Mouse (Mus musculus) lung, embryonic 15.5 days (tissue): ENCODE measurements around the gene Itpripl1. TPM values are rescaled to one million over a fixed set of nuclear protein-coding genes. Genes with fewer than 3 reads are reported as not detected.
A peak's percentile ranks its signal among the peaks of the same experiment; 100 is the strongest.
"Not testable (repeated sequence)": the region's sequence is repeated elsewhere in the genome, so short reads cannot be mapped to it uniquely, and the experiment has no call there.

Experiments
- ATAC-seq: fragments of 200-750 bp; cut with Nextera tagmentation; 2 replicates; pipeline ENCODE4 v1.8.0; 2017; ENCODE audit warnings: moderate number of reproducible peaks, borderline replicate concordance; ENCODE audit not compliant: low FRiP score, low TSS enrichment; ENCODE audit errors: extremely low read depth
- H3K27ac ChIP-seq: fragments of 300-500 bp; sonication (generic); 2 replicates; pipeline ENCODE4 v1.5.1; 2015; ENCODE audit warnings: moderate library complexity, mild to moderate bottlenecking, inconsistent platforms
- H3K27me3 ChIP-seq: fragments of 300-500 bp; sonication (generic); 2 replicates; pipeline ENCODE4 v1.6.1; 2015; ENCODE audit warnings: inconsistent platforms
- H3K36me3 ChIP-seq: fragments of 300-500 bp; sonication (generic); 2 replicates; pipeline ENCODE4 v1.6.1; 2015; ENCODE audit warnings: inconsistent platforms
- H3K4me1 ChIP-seq: fragments of 300-500 bp; sonication (generic); 2 replicates; pipeline ENCODE4 v1.6.1; 2015; ENCODE audit warnings: inconsistent platforms
- H3K4me2 ChIP-seq: fragments of 300-500 bp; sonication (generic); 2 replicates; pipeline ENCODE4 v1.6.1; 2015; ENCODE audit warnings: inconsistent platforms, mild to moderate bottlenecking, moderate library complexity
- H3K4me3 ChIP-seq: fragments of 300-500 bp; sonication (generic); 2 replicates; pipeline ENCODE4 v1.5.1; 2015; ENCODE audit warnings: mild to moderate bottlenecking, inconsistent platforms
- H3K9ac ChIP-seq: fragments of 300-500 bp; sonication (generic); 2 replicates; pipeline ENCODE4 v1.6.1; 2015; ENCODE audit warnings: inconsistent platforms
- H3K9me3 ChIP-seq: fragments of 300-500 bp; sonication (generic); 2 replicates; pipeline ENCODE4 v1.6.1; 2016; ENCODE audit warnings: inconsistent platforms
- WGBS: fragments of 180-500 bp; shearing (Covaris S2); methylation state at CpG from one replicate; pipeline ENCODE4 v1.1.7; 2015; 5-methylcytosine and 5-hydroxymethylcytosine counted together
- polyA plus RNA-seq: library from polyadenylated mRNA; unstranded; fragments of >200 nt; fragmentation: Nextera tagmentation; extraction: Ambion mirVana; gene quantifications from 2 replicates; pipeline ENCODE4 v1.2.1, GENCODE M21; 2015

Gene Itpripl1
- polyA plus RNA-seq = 28.5 and 29.5 TPM in 2 replicates

DNA sequence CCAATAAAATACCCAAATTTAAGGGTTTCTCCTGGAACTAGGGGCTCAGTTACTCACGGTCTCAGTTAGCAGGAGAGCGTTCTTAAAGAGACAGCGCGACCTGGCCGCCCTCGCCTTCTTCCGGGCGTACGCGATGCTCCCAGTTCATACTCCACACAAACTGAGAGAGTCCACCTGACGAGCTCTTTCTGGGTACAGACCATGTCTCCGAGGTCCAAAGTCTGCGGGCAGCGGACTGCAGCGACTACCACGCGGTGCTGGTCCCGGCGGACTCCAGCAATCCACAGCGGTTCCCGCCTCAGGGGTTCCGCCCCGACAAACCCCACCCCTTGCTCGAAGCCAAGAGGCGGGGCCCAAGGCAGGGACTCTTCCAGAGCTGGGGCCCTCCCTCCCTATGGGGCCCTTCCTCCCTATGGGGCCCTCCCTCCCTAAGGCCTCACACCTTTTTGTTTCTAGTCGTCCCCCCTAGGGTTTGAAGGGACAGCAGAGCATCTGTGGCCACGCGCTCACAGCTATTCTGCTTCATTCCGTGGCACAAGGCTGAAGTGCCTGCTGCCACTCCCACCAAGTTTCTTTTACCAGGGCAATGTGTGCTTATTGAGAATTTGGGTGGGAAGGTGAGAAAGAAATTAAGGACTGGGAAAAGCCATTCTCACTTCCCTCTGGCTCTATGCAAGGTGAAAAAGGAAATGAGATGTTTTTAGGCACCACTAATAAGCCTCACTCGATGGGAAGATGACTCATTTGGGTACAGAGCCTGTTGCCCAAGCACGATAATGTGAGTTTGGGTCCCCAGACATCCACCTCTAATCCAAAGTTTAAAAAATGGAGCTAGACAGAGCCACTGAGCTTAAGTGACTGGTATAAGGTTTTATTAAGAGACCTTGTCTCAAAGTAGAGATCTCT is at the start of gene Itpripl1:
Itpripl1 (minus strand) TSS at position 285 of the 906 bp plus-strand sequence.
- no peaks in the 10 kb centered on the region for H3K27me3 ChIP-seq
- H3K4me1 ChIP-seq = peaks cover 22% of the 10 kb centered on the region
- H3K4me3 ChIP-seq = peak within 1 kb of the TSS; percentile 72
- 3% methylated on average over 31 of the region's 31 CpGs for WGBS
- peaks cover 24% of the 10 kb centered on the region for H3K36me3 ChIP-seq
- H3K9ac ChIP-seq = peak within 1 kb of the TSS; percentile 66
- H3K4me2 ChIP-seq = peak within 1 kb of the TSS; percentile 83
- 0 out of 2 replicates have a peak within 1 kb of the TSS, but pooled peaks have one; percentile 4 for H3K27ac ChIP-seq
- H3K9me3 ChIP-seq = no peaks in the 10 kb centered on the region
- peak; percentile 95 for ATAC-seq

DNA sequence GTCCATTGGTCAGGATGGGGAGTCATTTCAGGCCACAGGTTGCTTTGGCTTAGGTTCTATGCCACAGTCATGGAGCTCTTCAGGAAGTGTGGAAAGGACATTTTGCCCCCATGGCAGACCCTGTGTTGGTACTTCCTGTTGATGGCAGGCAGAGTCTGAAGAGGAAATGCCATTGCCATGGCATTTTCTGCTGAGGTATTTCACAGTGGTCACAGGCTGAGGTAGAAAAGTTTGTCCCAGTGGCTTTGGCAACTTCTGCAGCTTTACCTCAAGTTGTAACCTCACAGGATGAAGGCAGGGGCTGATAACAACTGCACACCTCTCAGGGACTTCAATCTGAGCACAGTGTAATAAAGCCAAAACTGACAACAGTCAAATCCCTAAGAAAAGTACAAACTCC is 46.3 kb upstream of the Itpripl1 start:
- ATAC-seq = no peak
- no peaks in the 10 kb centered on the region for H3K36me3 ChIP-seq
- no peak overlapping the region for H3K4me2 ChIP-seq
- H3K9ac ChIP-seq = no peak overlapping the region
- H3K9me3 ChIP-seq = no peaks in the 10 kb centered on the region
- H3K4me1 ChIP-seq = no peaks in the 10 kb centered on the region
- H3K27ac ChIP-seq = no peak overlapping the region
- H3K27me3 ChIP-seq = no peaks in the 10 kb centered on the region
- H3K4me3 ChIP-seq = no peak overlapping the region

GRCm38 (mm10) chr2:127182598-127183381 is 39.5 kb upstream of the Itpripl1 start:
- Histone ChIP-seq H3K9ac (peak overlapping the region; percentile 75), H3K36me3 (no peaks in the 10 kb centered on the region), H3K4me1 (0 out of 2 replicates have a peak, but pooled peaks cover 8% of the 10 kb centered on the region), H3K4me2 (peak overlapping the region; percentile 78), H3K9me3 (no peaks in the 10 kb centered on the region), H3K27me3 (0 out of 2 replicates have a peak, but pooled peaks cover 3% of the 10 kb centered on the region), H3K4me3 (peak overlapping the region; percentile 59), H3K27ac (peak overlapping the region; percentile 90)
- WGBS = 2% methylated on average over 17 of the region's 17 CpGs
- peak; percentile 100 for ATAC-seq

DNA sequence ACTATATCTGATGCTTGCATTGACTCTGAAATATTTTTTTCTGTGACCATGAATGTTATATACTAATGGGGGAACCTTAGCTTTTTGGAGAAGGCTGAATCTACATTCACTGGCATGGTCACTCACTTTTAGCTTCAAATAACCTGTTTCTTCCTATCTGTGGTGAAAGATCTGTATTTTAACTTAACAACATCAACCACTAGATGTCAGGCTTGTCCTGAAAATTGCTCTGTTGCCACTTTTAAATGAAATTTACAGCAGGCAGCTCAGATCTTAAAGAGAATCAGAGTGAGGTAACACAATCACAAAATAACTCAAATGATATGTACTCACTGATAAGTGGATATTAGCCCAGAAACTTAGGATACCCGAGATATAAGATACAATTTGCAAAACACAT is 23.0 kb upstream of the Itpripl1 start:
- not testable (repeated sequence) for H3K27me3 ChIP-seq, ATAC-seq, H3K9ac ChIP-seq, H3K27ac ChIP-seq, H3K4me1 ChIP-seq, H3K36me3 ChIP-seq, H3K9me3 ChIP-seq, H3K4me2 ChIP-seq, H3K4me3 ChIP-seq
- WGBS = 3% methylated on average over 1 of the region's 1 CpGs

- Histone ChIP-seq H3K27ac (no peak overlapping the region), H3K4me3 (no peak overlapping the region), H3K27me3 (no peaks in the 10 kb centered on the region), H3K9me3 (no peaks in the 10 kb centered on the region), H3K4me1 (no peaks in the 10 kb centered on the region), H3K4me2 (no peak overlapping the region), H3K36me3 (no peaks in the 10 kb centered on the region), H3K9ac (no peak overlapping the region)
- WGBS = 41% methylated on average over 4 of the region's 4 CpGs
- no peak for ATAC-seq
Measured at GRCm38 (mm10) chr2:127165675-127166074, 22.4 kb upstream of the Itpripl1 start.

DNA sequence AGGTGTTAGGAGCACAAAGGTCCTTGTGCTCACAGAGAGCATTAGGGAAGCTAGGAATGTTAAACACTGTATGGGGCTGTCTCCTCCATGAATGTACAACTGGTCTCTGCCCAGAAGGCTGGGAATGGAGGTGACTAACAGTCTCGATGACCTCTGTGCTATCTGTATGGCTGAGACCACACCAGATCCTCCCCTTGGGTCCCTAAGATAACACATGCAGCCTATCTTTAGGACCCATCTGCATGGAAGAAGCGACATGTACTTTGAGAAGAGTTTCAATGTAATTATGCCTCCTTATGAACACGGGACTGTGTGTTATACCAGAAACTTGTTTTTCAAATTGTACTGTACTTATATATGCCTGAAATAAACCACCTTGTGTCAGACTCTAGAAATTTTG is 2.5 kb upstream of the Itpripl1 start:
- H3K4me2 ChIP-seq = no peak overlapping the region
- H3K4me3 ChIP-seq = no peak overlapping the region
- no peak overlapping the region for H3K9ac ChIP-seq
- WGBS = 75% methylated on average over 3 of the region's 3 CpGs
- no peak overlapping the region for H3K27ac ChIP-seq
- peaks cover 9% of the 10 kb centered on the region for H3K36me3 ChIP-seq
- H3K4me1 ChIP-seq = peaks cover 22% of the 10 kb centered on the region
- no peaks in the 10 kb centered on the region for H3K9me3 ChIP-seq
- no peaks in the 10 kb centered on the region for H3K27me3 ChIP-seq
- ATAC-seq = no peak

DNA sequence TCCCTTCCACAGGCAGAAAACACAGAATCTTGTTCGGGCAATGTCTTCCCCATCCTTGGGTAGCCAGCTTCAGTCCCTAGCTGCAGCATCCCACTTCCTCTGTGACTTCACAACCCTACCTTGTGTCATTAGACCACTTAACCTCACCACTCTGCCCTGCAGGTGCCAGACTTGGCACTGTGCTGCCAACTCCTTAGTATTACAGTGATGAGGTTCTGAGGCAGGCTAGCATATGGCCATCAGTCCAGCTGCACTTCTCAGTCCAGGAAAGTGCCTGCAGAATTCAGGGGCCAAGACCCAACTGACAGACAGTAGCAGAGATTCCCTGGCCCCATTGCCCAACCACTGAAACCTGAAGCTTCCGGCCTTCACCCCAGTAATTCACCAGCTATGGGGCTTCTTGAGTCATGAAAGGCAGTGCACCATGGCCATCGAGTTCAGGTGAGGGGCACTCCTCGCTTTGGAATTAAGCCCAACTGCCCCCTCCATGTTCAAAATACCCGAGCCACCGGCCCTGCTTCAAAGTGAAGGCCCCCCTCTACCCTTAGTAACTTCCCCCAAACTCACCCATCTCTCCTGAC is 575 bp downstream of the Itpripl1 start:
- no peaks in the 10 kb centered on the region for H3K27me3 ChIP-seq
- peaks cover 24% of the 10 kb centered on the region for H3K36me3 ChIP-seq
- ATAC-seq = 0 out of 2 replicates have a peak, but pooled peaks have one; percentile 15
- H3K4me1 ChIP-seq = peaks cover 28% of the 10 kb centered on the region
- H3K9ac ChIP-seq = peak overlapping the region; percentile 66
- no peaks in the 10 kb centered on the region for H3K9me3 ChIP-seq
- H3K4me3 ChIP-seq = peak overlapping the region; percentile 72
- 11% methylated on average over 6 of the region's 6 CpGs for WGBS
- no peak overlapping the region for H3K27ac ChIP-seq
- H3K4me2 ChIP-seq = peak overlapping the region; percentile 83

GRCm38 (mm10) chr2:127142031-127142430 is 1.2 kb downstream of the Itpripl1 start:
- 75% methylated on average over 10 of the region's 10 CpGs for WGBS
- no peak overlapping the region for H3K9ac ChIP-seq

GRCm38 (mm10) chr2:127140011-127140410 is 3.2 kb downstream of the Itpripl1 start:
- no peak overlapping the region for H3K9ac ChIP-seq
- no peaks in the 10 kb centered on the region for H3K27me3 ChIP-seq
- no peaks in the 10 kb centered on the region for H3K9me3 ChIP-seq
- H3K4me1 ChIP-seq = peaks cover 41% of the 10 kb centered on the region
- no peak for ATAC-seq
- no peak overlapping the region for H3K4me2 ChIP-seq
- no peak overlapping the region for H3K4me3 ChIP-seq
- WGBS = 95% methylated on average over 7 of the region's 7 CpGs
- H3K36me3 ChIP-seq = peaks cover 24% of the 10 kb centered on the region
- H3K27ac ChIP-seq = no peak overlapping the region

More at GRCm38 (mm10) chr2:127142031-127142430, 1.2 kb downstream of the Itpripl1 start:
- no peak for ATAC-seq
- Histone ChIP-seq H3K4me3 (peak overlapping the region; percentile 72), H3K4me1 (peaks cover 34% of the 10 kb centered on the region), H3K9me3 (no peaks in the 10 kb centered on the region), H3K36me3 (peaks cover 24% of the 10 kb centered on the region), H3K27ac (no peak overlapping the region), H3K27me3 (no peaks in the 10 kb centered on the region), H3K4me2 (peak overlapping the region; percentile 83)

- H3K4me2 ChIP-seq = no peak overlapping the region
- peaks cover 24% of the 10 kb centered on the region for H3K36me3 ChIP-seq
- no peak overlapping the region for H3K4me3 ChIP-seq
- no peak overlapping the region for H3K27ac ChIP-seq
- ATAC-seq = no peak
- no peaks in the 10 kb centered on the region for H3K9me3 ChIP-seq
- H3K4me1 ChIP-seq = peaks cover 41% of the 10 kb centered on the region
- WGBS = 96% methylated on average over 1 of the region's 1 CpGs
- no peaks in the 10 kb centered on the region for H3K27me3 ChIP-seq
- no peak overlapping the region for H3K9ac ChIP-seq
Measured at GRCm38 (mm10) chr2:127139605-127140004, 3.6 kb downstream of the Itpripl1 start.

DNA sequence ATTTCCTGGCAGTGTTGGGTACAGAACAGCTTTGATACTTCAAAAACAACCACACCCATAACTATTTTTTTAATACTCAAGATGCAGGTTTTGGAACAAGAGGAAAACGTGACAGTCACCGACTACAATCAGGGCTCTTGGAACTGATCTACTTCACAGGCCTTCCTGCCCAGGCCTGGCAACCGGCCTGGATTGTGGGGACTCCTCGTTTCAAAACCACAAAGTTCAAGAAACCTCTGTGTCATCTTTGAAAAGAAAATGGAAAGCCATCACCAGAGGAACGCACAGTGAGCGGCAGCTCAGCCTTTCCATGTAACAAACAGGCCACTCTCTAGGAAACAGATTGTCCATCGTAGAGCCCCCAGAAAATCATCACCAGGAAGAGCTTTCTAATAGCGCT is 4.1 kb downstream of the Itpripl1 start:
- no peaks in the 10 kb centered on the region for H3K9me3 ChIP-seq
- H3K27ac ChIP-seq = no peak overlapping the region
- H3K27me3 ChIP-seq = no peaks in the 10 kb centered on the region
- H3K9ac ChIP-seq = no peak overlapping the region
- WGBS = 86% methylated on average over 8 of the region's 8 CpGs
- no peak overlapping the region for H3K4me3 ChIP-seq
- H3K36me3 ChIP-seq = peaks cover 24% of the 10 kb centered on the region
- no peak overlapping the region for H3K4me2 ChIP-seq
- H3K4me1 ChIP-seq = peaks cover 41% of the 10 kb centered on the region
- ATAC-seq = no peak
